Mouse (Mus musculus): ENCODE data around the gene Itprip. TPM values are rescaled to one million over a fixed set of nuclear protein-coding genes. Genes with fewer than 3 reads are reported as not detected.
"Not testable (repeated sequence)": the region's sequence is repeated elsewhere in the genome, so short reads cannot be mapped to it uniquely, and the experiment has no call there.

Gene Itprip
- total RNA-seq, 2 experiments from 2014 or later: 1.0 to 1.2 TPM

GRCm38 (mm10) chr19:47857957-47858942 lies 60.8 kb downstream of the Itprip start:
- DNase-seq (ENCODE audit: extremely low spot score in 1 of 2, low spot score in 1 of 2): no peak

DNA sequence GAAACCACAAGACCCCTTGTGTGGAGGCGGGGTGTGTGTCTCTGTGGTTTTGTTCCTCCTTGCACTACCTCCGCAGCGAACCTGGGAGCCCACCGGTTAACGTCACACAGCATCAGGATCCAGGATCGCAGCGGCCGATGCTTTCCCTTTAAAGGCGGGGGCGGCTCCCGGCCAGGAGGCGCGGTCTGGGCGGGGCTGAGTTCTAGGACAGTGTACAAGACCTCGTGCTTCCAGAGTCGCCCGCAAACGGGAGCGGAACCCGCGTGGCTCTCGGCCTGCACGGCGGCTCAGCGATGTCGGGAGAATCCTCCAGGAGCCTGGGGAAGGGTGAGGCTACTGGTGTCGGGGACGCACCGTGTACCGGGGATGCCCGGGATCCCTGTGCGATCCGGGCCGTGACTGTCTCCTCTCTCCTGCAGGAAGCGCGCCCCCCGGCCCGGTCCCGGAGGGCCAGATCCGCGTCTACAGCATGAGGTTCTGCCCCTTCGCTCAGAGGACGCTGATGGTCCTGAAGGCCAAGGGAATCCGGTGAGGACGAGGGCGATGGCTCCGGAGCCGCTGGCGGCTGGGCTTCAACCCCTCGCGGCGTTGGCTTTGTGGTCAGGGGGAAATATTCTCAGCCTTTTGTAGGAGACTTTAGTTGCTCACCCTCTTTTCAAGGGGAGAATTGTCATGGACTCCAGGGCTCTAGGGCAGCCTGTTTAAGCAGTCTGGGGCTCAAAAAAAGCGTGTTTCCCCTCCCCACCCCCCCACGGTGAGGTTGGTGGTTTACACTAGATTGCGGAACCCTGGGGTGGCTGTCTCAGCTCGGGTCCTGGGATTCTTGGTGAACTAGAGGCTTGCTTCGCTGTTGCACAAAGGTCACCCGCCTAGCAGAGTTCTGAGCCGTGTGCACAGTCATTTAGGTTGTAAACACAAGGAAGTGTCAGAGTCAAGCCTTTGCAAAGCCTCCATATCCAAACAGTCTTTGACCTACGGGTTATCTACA lies 64.0 kb downstream of the Itprip start, which contains the start of gene Gsto1:
Gene Gsto1 (plus strand): TSS at position 175 of the 988 bp plus-strand sequence.
- peak; percentile 81 to 83 for DNase-seq (ENCODE audit: extremely low spot score in 1 of 2, low spot score in 1 of 2)

DNA sequence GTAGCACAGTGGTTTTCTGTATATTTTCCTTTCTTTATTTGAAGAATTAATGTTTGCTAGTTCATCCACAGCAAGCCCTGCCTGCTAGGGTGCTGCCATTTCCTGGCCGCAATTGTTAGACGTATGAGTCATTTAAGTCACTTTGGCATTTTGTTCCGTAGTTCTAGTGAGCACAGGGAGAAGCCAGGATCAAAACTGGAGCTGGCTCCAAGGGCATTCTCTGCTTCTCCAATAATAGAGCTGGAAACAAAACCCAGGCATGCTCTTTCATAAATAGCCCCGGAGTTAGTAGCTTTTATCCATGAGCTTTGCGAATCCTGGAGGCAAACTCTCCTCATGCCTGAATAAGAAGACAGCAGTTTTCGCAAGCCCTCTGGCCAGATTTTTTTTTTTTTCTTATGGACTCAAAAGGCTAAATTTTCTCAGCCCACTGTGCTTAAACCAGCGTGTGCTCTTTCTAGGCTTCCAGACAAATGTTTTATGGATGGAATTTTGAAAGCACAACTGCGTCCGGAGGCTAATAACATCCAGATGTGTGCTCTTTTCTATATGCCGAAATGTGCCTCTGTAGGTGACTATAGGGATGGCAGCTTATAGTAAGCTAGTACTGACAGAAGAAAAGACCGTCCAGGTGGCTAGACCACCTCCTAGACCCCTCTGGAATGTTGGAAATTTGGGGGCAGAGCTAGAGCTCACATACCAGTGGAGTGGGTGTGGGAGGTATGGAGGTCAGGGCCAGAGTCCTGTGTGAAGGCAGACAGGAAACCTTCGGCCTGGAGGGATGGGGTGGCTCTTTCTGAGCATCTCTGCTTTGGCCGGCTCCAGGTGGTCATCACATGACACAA lies 64.9 kb downstream of the Itprip start:
- DNase-seq (ENCODE audit: extremely low spot score in 1 of 2, low spot score in 1 of 2): no peak

DNA sequence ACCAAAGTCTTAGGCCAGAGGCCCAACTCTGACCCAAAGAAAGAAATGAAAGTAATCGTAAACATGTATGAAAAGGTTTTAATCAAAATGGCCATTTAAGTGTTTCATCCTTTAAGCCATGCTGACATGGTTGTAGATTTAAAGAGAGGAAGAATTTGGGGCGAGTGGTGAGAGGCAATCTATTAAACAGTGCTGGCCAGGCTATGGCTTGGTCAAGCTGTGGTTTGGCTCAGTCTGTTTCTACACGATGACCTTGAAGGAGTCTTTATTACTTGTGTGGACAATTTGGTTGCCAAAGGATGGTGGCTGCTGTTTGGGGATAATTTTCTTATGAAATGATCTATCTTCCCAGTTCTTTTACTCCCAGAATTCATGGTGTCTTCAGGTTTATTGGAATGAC lies 66.0 kb downstream of the Itprip start:
- no peak for DNase-seq (ENCODE audit: extremely low spot score in 1 of 2, low spot score in 1 of 2)

DNA sequence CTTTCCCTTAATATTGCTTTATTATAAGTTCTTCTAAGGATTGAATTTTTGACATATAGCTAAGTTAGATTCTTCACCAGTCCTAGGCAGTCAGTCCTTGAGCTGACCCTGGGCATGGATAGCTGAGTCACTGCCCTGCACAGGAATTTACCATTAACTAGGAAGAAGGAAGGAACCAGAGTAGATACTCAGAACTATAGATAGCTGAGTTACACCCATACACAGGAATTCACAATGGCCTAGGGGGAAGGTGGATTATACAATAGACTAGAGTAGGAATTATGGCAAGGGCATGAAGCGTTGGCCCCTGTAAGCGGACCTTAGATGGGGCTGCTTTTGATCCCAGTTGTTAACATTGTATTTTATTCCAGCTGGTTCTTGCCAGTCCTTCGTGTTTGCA lies 67.0 kb downstream of the Itprip start:
- DNase-seq (ENCODE audit: extremely low spot score in 1 of 2, low spot score in 1 of 2): not testable (repeated sequence)

GRCm38 (mm10) chr19:47849735-47850134 lies 69.4 kb downstream of the Itprip start:
- no peak for DNase-seq (ENCODE audit: extremely low spot score in 1 of 2, low spot score in 1 of 2)

Small RNA genes lying within 50 kb of the gene (microRNA-seq; reads per million reads assigned to microRNA genes)
- 0 reads per million in 2 experiments for gene Gm22240

Other genes starting within 250 kb of the Itprip start
- gene Col17a1, start 227.2 kb downstream of the Itprip start, total RNA-seq (2021): under 1 TPM in 1 of 2 experiments, not detected in 1; 0.15 TPM
- 100 to 1,000 TPM in 1 of 2 experiments, 10 to 100 TPM in 1; 98.3 to 103 TPM for gene Sfr1, start 187.6 kb downstream of the Itprip start, total RNA-seq (2021)
- 10 to 100 TPM; 55.2 to 63.5 TPM for gene Gsto1, start 64.3 kb downstream of the Itprip start, total RNA-seq (2021)
- gene Gsto2, start 53.8 kb downstream of the Itprip start, total RNA-seq (2021): 1 to 10 TPM; 2.2 to 2.4 TPM
- 1 to 10 TPM in 1 of 2 experiments, under 1 TPM in 1; 0.74 to 1.3 TPM for gene Cfap43, start within 50 bp of the Itprip start, total RNA-seq (2021)
- under 1 TPM; 0.39 to 0.59 TPM for gene Cfap58, start 18.4 kb upstream of the Itprip start, total RNA-seq (2021)